Mouse (Mus musculus): ENCODE measurements around the gene Cux2. TPM values are rescaled to one million over a fixed set of nuclear protein-coding genes. Genes with fewer than 3 reads are reported as not detected.
"Not testable (repeated sequence)": the region's sequence is repeated elsewhere in the genome, so short reads cannot be mapped to it uniquely, and the experiment has no call there.

Cux2 gene
- polyA plus RNA-seq, 1 experiment = not detected

DNA sequence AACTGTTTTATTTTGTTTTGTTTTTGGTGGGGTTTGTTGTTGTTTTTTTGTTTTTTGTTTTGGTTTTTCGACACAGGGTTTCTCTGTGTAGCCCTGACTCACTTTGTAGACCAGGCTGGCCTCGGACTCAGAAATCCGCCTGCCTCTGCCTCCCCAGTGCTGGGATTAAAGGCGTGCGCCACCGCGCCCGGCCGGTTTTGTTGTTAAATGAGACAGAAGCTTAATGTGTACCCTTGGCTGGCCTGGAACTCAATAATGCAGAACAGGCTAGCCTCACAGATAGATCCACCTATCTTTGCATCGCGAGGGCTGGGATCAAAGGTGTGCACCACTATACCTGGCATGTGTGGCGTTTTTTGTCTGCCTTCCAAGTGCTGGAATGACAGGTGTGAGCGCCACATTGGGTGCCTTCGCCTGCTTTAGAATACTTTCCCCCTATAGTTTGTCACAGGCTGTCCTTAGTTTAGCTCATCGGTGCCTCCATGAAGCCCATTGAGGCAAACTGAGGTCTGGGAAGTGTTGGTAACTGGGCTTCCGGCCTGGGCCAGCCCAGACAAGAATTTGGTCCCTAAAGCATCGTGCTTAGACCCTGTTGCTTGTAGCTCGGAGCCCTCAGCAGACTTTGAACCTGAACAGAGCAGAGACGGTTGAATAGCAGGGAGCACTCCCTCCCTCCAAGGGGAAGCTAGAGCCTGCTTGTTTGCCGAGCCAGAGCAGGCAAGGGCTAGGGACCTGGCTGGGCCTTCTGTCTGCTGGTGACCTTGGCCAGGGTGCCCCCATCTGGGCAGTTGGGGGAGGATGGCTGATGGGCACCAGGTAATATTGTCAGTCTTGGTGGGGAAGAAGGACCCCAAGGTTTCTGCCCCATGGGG is 200.2 kb downstream of the Cux2 start:
- Histone ChIP-seq H3K4me3 (replicated peaks) (peak overlapping the region; percentile 95), H3K9me3 (no peaks in the 10 kb centered on the region), H3K4me1 (peaks cover 58% of the 10 kb centered on the region), H3K27me3 (replicated peaks) (no peaks in the 10 kb centered on the region), H3K36me3 (replicated peaks; ENCODE audit: low read length) (peaks cover 38% of the 10 kb centered on the region)
- no peak for TF ChIP-seq GATA1 (IDR thresholded peaks at IDR 0.05; ENCODE audit: borderline replicate concordance, low read length)
- no peak for TF ChIP-seq FLI1 (IDR thresholded peaks at IDR 0.05; ENCODE audit: low read length)

- H3K36me3 ChIP-seq (replicated peaks; ENCODE audit: low read length) = peaks cover 32% of the 10 kb centered on the region
- H3K9me3 ChIP-seq = no peaks in the 10 kb centered on the region
- H3K27me3 ChIP-seq (replicated peaks) = peaks cover 7% of the 10 kb centered on the region
- peaks cover 66% of the 10 kb centered on the region for H3K4me1 ChIP-seq
- H3K4me3 ChIP-seq (replicated peaks) = peak within 1 kb of the TSS; percentile 95
- TF ChIP-seq FLI1 (IDR thresholded peaks at IDR 0.05; ENCODE audit: low read length) = no peak
- no peak for TF ChIP-seq GATA1 (IDR thresholded peaks at IDR 0.05; ENCODE audit: borderline replicate concordance, low read length)
These were observed 201.2 kb downstream of the Cux2 start, which contains the start of gene Pheta1 for GRCm38 (mm10) chr5:121848743-121849142. TSS of gene Pheta1 (plus strand) at chr5:121848984.

GRCm38 (mm10) chr5:121848035-121848519 is 201.8 kb downstream of the Cux2 start:
- Histone ChIP-seq H3K36me3 (replicated peaks; ENCODE audit: low read length) (peaks cover 25% of the 10 kb centered on the region), H3K27me3 (replicated peaks) (peaks cover 13% of the 10 kb centered on the region), H3K4me3 (replicated peaks) (peak overlapping the region; percentile 95), H3K9me3 (no peaks in the 10 kb centered on the region), H3K4me1 (peaks cover 72% of the 10 kb centered on the region)
- TF ChIP-seq GATA1 (IDR thresholded peaks at IDR 0.05; ENCODE audit: borderline replicate concordance, low read length) (no peak), FLI1 (IDR thresholded peaks at IDR 0.05; ENCODE audit: low read length) (no peak)

GRCm38 (mm10) chr5:121847269-121847668 is 202.6 kb downstream of the Cux2 start:
- H3K4me3 ChIP-seq (replicated peaks) = peak overlapping the region; percentile 5
- H3K27me3 ChIP-seq (replicated peaks) = peaks cover 17% of the 10 kb centered on the region
- H3K9me3 ChIP-seq = not testable (repeated sequence)
- H3K36me3 ChIP-seq (replicated peaks; ENCODE audit: low read length) = peaks cover 17% of the 10 kb centered on the region
- H3K4me1 ChIP-seq = peaks cover 77% of the 10 kb centered on the region

- Histone ChIP-seq H3K9me3 (peaks cover 3% of the 10 kb centered on the region; the same call in 1 of the 2 replicates), H3K4me3 (replicated peaks) (no peak overlapping the region), H3K27me3 (replicated peaks) (peaks cover 24% of the 10 kb centered on the region), H3K36me3 (replicated peaks; ENCODE audit: low read length) (peaks cover 7% of the 10 kb centered on the region), H3K4me1 (peaks cover 77% of the 10 kb centered on the region)
- TF ChIP-seq GATA1 (IDR thresholded peaks at IDR 0.05; ENCODE audit: borderline replicate concordance, low read length) (no peak), FLI1 (IDR thresholded peaks at IDR 0.05; ENCODE audit: low read length) (no peak)
These were observed 203.6 kb downstream of the Cux2 start for GRCm38 (mm10) chr5:121846322-121846721.

DNA sequence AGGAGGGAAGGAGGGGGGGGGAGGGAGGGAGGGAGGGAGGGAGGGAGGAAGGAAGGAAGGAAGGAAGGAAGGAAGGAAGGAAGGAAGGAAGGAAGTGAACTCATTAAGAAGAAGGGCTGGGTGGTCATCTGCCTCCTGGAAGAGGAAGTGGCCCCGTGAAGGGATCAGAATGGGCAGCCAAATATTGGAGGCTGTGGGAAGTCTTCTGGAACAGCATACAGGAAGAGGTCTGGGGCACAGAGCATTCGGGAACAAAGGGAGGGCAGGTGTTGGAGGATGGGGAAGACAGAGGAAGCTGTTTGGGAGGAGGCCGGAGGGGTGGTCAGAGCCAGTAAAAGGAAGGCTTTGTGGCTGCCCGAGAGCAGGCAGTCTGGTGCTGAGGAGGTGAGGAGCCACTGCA is 204.5 kb downstream of the Cux2 start:
- H3K36me3 ChIP-seq (replicated peaks; ENCODE audit: low read length) = no peaks in the 10 kb centered on the region
- peak overlapping the region; percentile 65 for H3K4me3 ChIP-seq (replicated peaks)
- TF ChIP-seq GATA1 (IDR thresholded peaks at IDR 0.05; ENCODE audit: borderline replicate concordance, low read length) (no peak), FLI1 (IDR thresholded peaks at IDR 0.05; ENCODE audit: low read length) (no peak)
- H3K9me3 ChIP-seq = peaks cover 11% of the 10 kb centered on the region; the same call in 1 of the 2 replicates
- peaks cover 68% of the 10 kb centered on the region for H3K4me1 ChIP-seq
- H3K27me3 ChIP-seq (replicated peaks) = peaks cover 26% of the 10 kb centered on the region

DNA sequence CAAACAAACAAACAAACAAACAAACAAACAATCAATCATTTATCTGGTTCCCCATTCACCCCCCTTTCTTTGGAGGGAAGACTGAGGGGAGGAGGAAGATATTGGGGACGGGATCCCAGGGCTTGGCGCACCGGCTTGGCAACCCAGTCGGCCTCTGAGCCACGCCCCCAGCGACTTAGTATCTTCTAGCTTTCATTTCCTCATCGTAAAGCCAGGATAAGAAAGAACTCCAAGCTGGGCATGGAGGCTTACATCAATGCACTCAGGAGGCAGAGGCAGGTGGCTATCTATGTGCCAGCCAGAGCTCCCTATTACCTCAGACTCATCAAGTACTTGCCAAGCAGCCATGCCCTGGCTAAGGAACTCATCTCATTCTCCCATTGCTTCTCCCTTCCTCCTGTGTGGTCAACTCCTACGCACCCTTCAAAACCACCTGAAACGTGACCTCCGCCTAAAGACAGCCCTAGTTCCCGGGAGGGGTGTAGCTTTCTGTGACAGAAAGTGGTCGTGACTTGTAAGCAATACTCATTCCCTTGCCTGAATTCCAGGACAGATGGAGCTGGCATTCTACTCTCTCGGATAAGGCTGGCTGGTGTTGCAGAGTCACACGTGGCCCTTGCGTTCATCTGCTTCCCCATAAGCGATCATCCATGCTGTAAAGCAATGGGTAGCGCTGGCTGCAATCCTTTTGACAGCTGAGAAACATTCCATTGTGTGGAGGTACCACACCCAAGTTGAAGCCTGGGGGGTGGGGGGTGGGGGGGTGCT is 206.6 kb downstream of the Cux2 start:
- TF ChIP-seq GATA1 (IDR thresholded peaks at IDR 0.05; ENCODE audit: borderline replicate concordance, low read length) (no peak), FLI1 (IDR thresholded peaks at IDR 0.05; ENCODE audit: low read length) (no peak)
- no peaks in the 10 kb centered on the region for H3K36me3 ChIP-seq (replicated peaks; ENCODE audit: low read length)
- peaks cover 69% of the 10 kb centered on the region for H3K4me1 ChIP-seq
- H3K27me3 ChIP-seq (replicated peaks) = peaks cover 41% of the 10 kb centered on the region
- H3K9me3 ChIP-seq = peaks cover 13% of the 10 kb centered on the region; the same call in 1 of the 2 replicates
- peak overlapping the region; percentile 92 for H3K4me3 ChIP-seq (replicated peaks)

DNA sequence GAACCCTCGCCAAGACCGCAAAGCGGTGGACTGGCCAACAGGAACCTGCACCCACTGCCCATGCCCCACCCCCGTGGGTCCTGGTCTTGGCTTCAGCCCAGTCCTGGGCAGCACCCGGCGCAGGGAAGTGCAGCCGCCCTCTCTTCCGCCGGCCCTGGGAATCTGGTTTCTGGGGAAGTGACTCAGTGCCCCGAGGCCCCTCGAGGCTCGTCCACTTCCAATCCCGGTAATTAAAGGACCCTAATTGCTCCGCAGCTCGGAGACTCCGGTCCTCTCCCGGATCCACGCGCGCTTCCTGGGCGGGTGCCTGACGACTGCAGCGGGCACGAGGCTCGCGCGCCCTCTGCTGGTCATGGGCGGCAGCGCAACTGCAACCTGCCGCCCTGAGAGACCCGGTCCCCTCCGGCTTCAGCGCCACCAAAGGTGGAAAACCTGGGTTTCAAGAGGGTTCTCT is 207.2 kb downstream of the Cux2 start:
- no peak for TF ChIP-seq FLI1 (IDR thresholded peaks at IDR 0.05; ENCODE audit: low read length)
- no peak for TF ChIP-seq GATA1 (IDR thresholded peaks at IDR 0.05; ENCODE audit: borderline replicate concordance, low read length)
- Histone ChIP-seq H3K36me3 (replicated peaks; ENCODE audit: low read length) (no peaks in the 10 kb centered on the region), H3K9me3 (peaks cover 13% of the 10 kb centered on the region; the same call in 1 of the 2 replicates), H3K27me3 (replicated peaks) (peaks cover 46% of the 10 kb centered on the region), H3K4me3 (replicated peaks) (peak overlapping the region; percentile 92), H3K4me1 (peaks cover 71% of the 10 kb centered on the region)

- Histone ChIP-seq H3K4me3 (replicated peaks) (peak overlapping the region; percentile 92), H3K4me1 (peaks cover 73% of the 10 kb centered on the region), H3K27me3 (replicated peaks) (peaks cover 50% of the 10 kb centered on the region), H3K36me3 (replicated peaks; ENCODE audit: low read length) (no peaks in the 10 kb centered on the region), H3K9me3 (peaks cover 13% of the 10 kb centered on the region; the same call in 1 of the 2 replicates)
- TF ChIP-seq FLI1 (IDR thresholded peaks at IDR 0.05; ENCODE audit: low read length) = no peak
These were observed 207.9 kb downstream of the Cux2 start for GRCm38 (mm10) chr5:121841973-121842372.
